Mouse (Mus musculus) liver, embryonic 16.5 days (tissue): ENCODE results near the gene Paf1. TPM values are rescaled to one million over a fixed set of nuclear protein-coding genes. Genes with fewer than 3 reads are reported as not detected.
A peak's percentile ranks its signal among the peaks of the same experiment; 100 is the strongest.
"Not testable (repeated sequence)": the region's sequence is repeated elsewhere in the genome, so short reads cannot be mapped to it uniquely, and the experiment has no call there.

Source experiments
- ATAC-seq: fragments of 200-750 bp; cut with Nextera tagmentation; 2 replicates; pipeline ENCODE4 v1.8.0; 2017; ENCODE audit warnings: low read depth, mild to moderate bottlenecking, moderate number of reproducible peaks, moderate library complexity
- H3K27ac ChIP-seq: fragments of 300-500 bp; sonication (generic); 2 replicates; pipeline ENCODE4 v1.5.1; 2014; ENCODE audit warnings: mild to moderate bottlenecking, low read length
- H3K27me3 ChIP-seq: fragments of 300-500 bp; sonication (generic); 2 replicates; pipeline ENCODE4 v1.6.1; 2014; ENCODE audit warnings: low read depth, low read length, mixed read lengths; ENCODE audit not compliant: control insufficient read depth, insufficient read depth
- H3K36me3 ChIP-seq: fragments of 300-500 bp; sonication (generic); 2 replicates; pipeline ENCODE4 v1.6.1; 2014; ENCODE audit warnings: mild to moderate bottlenecking; ENCODE audit not compliant: control insufficient read depth, insufficient read depth
- H3K4me1 ChIP-seq: fragments of 300-500 bp; sonication (generic); 2 replicates; pipeline ENCODE4 v1.6.1; 2014; ENCODE audit warnings: low read depth, low read length, mixed read lengths; ENCODE audit not compliant: control insufficient read depth
- H3K4me2 ChIP-seq: fragments of 300-500 bp; sonication (generic); 2 replicates; pipeline ENCODE4 v1.6.1; 2014; ENCODE audit warnings: low read depth, low read length, mixed read lengths
- H3K4me3 ChIP-seq: fragments of 300-500 bp; sonication (generic); 2 replicates; pipeline ENCODE4 v1.5.1; 2014; ENCODE audit warnings: low read depth, mild to moderate bottlenecking, low read length
- H3K9ac ChIP-seq: fragments of 300-500 bp; sonication (generic); 2 replicates; pipeline ENCODE4 v1.6.1; 2014; ENCODE audit warnings: low read depth, low read length
- H3K9me3 ChIP-seq: fragments of 300-500 bp; sonication (generic); replicated peaks from 2 replicates; pipeline ENCODE4 v1.6.1; 2016; ENCODE audit warnings: low read length; ENCODE audit not compliant: control insufficient read depth
- WGBS: fragments of 180-500 bp; shearing (Covaris S2); extraction: QIAGEN DNeasy Blood & Tissue Kit; methylation state at CpG from one replicate; pipeline ENCODE4 v1.1.7; 2014; ENCODE audit not compliant: insufficient replicate concordance; 5-methylcytosine and 5-hydroxymethylcytosine counted together
- polyA plus RNA-seq: library from polyadenylated mRNA; unstranded; fragments of >200 nt; fragmentation: Nextera tagmentation; extraction: Ambion mirVana; gene quantifications from 2 replicates; pipeline ENCODE4 v1.2.1, GENCODE M21; 2015

Gene Paf1
- polyA plus RNA-seq, 1 experiment from 2014 or later = 25.8 TPM

DNA sequence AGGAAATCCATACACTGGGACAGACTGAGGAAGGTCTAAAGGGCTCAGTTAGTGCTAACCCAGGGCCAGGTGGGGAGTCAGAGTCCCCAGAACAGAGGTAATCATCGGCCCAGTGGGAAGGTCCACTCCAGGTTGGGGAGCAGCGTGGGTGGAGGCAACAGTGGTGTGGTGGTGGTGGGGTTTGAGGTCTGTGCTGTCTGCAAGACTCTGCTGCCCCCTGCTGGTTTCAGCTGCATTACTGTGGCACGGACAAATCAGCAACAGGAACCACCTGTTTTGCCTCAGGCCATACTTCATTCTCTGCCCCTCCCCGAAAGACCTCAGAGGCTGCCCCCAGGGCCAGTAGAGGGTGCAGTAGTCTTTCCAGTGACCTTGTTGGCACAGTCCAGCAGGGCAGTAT, 6.3 kb upstream of the Paf1 start:
- H3K4me2 ChIP-seq = no peak overlapping the region
- peaks cover 13% of the 10 kb centered on the region for H3K36me3 ChIP-seq
- no peaks in the 10 kb centered on the region for H3K9me3 ChIP-seq
- 4% methylated on average over 4 of the region's 4 CpGs for WGBS
- peaks cover 50% of the 10 kb centered on the region for H3K4me1 ChIP-seq
- peak; percentile 44 for ATAC-seq
- H3K9ac ChIP-seq = no peak overlapping the region; the same call in 1 of the 2 replicates
- peak overlapping the region; percentile 84 for H3K27ac ChIP-seq
- H3K27me3 ChIP-seq = no peaks in the 10 kb centered on the region
- no peak overlapping the region for H3K4me3 ChIP-seq

- not testable (repeated sequence) for H3K4me3 ChIP-seq, H3K9ac ChIP-seq, ATAC-seq, H3K27me3 ChIP-seq, H3K27ac ChIP-seq, H3K9me3 ChIP-seq, H3K4me2 ChIP-seq
- H3K4me1 ChIP-seq = peaks cover 50% of the 10 kb centered on the region
- 60% methylated on average over 6 of the region's 6 CpGs for WGBS
- peaks cover 13% of the 10 kb centered on the region for H3K36me3 ChIP-seq
Measured at GRCm38 (mm10) chr7:28386877-28387276, 5.9 kb upstream of the Paf1 start.

DNA sequence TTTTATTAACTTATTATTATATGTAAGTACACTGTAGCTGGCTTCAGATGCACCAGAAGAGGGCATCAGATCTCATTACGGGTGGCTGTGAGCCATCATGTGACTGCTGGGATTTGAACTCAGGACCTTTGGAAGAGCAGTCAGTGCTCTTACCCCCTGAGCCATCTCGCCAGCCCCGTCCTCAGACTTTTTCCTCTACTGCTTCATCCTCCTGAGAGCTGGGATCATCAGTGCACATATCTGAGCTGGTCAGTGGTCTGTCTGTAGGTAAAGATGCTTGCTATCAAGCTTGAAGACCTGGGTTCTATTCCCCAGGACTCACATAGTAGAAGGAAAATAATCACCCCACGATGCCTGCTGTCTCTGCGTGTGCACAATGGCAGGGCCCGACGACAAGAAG, 5.4 kb upstream of the Paf1 start:
- not testable (repeated sequence) for H3K9me3 ChIP-seq, ATAC-seq, H3K4me2 ChIP-seq, H3K4me3 ChIP-seq, H3K27me3 ChIP-seq, H3K9ac ChIP-seq, H3K27ac ChIP-seq
- Histone ChIP-seq H3K4me1 (peaks cover 46% of the 10 kb centered on the region), H3K36me3 (peaks cover 13% of the 10 kb centered on the region)
- WGBS = 73% methylated on average over 7 of the region's 7 CpGs

- Histone ChIP-seq H3K9ac (no peak overlapping the region), H3K27me3 (no peaks in the 10 kb centered on the region), H3K4me2 (no peak overlapping the region), H3K36me3 (peaks cover 16% of the 10 kb centered on the region), H3K4me3 (no peak overlapping the region), H3K4me1 (peaks cover 24% of the 10 kb centered on the region), H3K9me3 (no peaks in the 10 kb centered on the region), H3K27ac (no peak overlapping the region)
- 79% methylated on average over 3 of the region's 3 CpGs for WGBS
- no peak for ATAC-seq
Measured at GRCm38 (mm10) chr7:28390331-28390730, 2.4 kb upstream of the Paf1 start.

GRCm38 (mm10) chr7:28393272-28393951, 661 bp downstream of the Paf1 start:
- Histone ChIP-seq H3K27me3 (no peaks in the 10 kb centered on the region), H3K4me1 (peaks cover 14% of the 10 kb centered on the region), H3K9ac (peak overlapping the region; percentile 81), H3K27ac (peak overlapping the region; percentile 71), H3K36me3 (peaks cover 33% of the 10 kb centered on the region), H3K4me2 (peak overlapping the region; percentile 94), H3K4me3 (peak overlapping the region; percentile 82), H3K9me3 (no peaks in the 10 kb centered on the region)
- WGBS = 4% methylated on average over 22 of the region's 22 CpGs
- no peak for ATAC-seq

GRCm38 (mm10) chr7:28395425-28395824, 2.7 kb downstream of the Paf1 start:
- Histone ChIP-seq H3K27ac (no peak overlapping the region), H3K27me3 (no peaks in the 10 kb centered on the region), H3K9me3 (no peaks in the 10 kb centered on the region), H3K36me3 (peaks cover 26% of the 10 kb centered on the region), H3K4me1 (peaks cover 14% of the 10 kb centered on the region), H3K9ac (no peak overlapping the region), H3K4me3 (no peak overlapping the region), H3K4me2 (no peak overlapping the region)
- ATAC-seq = no peak
- 86% methylated on average over 4 of the region's 4 CpGs for WGBS

DNA sequence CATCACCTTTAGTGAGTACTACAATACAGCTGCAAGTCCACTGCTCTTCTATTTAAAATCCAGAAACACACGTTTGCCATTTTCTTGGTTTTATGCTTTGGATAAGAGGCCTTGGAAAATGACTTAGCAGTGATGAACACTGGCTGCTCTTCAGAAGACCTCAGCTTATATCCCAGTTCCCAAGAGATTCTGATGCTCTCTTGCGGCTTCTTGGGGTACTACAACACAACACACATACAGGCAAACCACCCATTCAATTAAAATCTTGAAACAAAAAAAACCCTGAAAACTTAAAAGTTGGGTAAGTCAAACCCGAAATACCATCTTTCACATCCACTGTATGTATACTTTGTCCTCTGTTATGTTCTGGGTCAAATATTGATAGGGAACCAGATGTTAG, 5.2 kb downstream of the Paf1 start:
- no peaks in the 10 kb centered on the region for H3K9me3 ChIP-seq
- H3K4me2 ChIP-seq = no peak overlapping the region
- WGBS = 65% methylated on average over 3 of the region's 3 CpGs
- H3K36me3 ChIP-seq = peaks cover 37% of the 10 kb centered on the region
- no peak for ATAC-seq
- H3K27me3 ChIP-seq = no peaks in the 10 kb centered on the region
- H3K27ac ChIP-seq = no peak overlapping the region
- H3K9ac ChIP-seq = no peak overlapping the region
- peaks cover 4% of the 10 kb centered on the region for H3K4me1 ChIP-seq
- H3K4me3 ChIP-seq = no peak overlapping the region

- no peak for ATAC-seq
Measured at GRCm38 (mm10) chr7:28398696-28399340, 6.1 kb downstream of the Paf1 start.

DNA sequence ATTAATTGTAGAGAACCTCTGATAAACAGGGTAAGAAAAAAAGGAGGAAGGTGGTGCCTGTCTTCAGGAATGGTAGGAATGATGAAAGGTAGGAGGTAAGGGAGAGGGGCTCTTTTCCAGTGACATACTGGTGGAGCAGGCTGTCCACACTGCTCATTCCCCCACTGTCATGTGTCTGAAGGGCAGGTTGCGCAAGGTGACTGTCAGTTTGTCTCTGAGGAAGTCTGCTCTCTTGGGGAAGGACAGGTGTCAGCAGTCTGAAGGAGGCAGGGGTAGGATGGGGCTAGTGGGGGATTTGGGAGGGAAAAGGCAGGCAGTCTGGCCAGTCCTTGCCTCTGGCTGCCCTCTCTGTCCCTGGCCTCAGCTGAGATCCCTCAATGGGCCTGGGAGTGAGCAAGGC, 8.3 kb downstream of the Paf1 start:
- Histone ChIP-seq H3K9me3 (no peaks in the 10 kb centered on the region), H3K4me2 (no peak overlapping the region), H3K4me1 (no peaks in the 10 kb centered on the region; the same call in 1 of the 2 replicates), H3K27ac (peak overlapping the region; percentile 19; the same call in 1 of the 2 replicates), H3K27me3 (no peaks in the 10 kb centered on the region), H3K36me3 (peaks cover 51% of the 10 kb centered on the region), H3K9ac (no peak overlapping the region), H3K4me3 (no peak overlapping the region)
- WGBS = 95% methylated on average over 1 of the region's 1 CpGs
- ATAC-seq = 0 out of 2 replicates have a peak, but pooled peaks have one; percentile 38

More at GRCm38 (mm10) chr7:28398696-28399340, 6.1 kb downstream of the Paf1 start:
- Histone ChIP-seq H3K4me3 (no peak overlapping the region), H3K27ac (no peak overlapping the region), H3K36me3 (peaks cover 45% of the 10 kb centered on the region), H3K9ac (no peak overlapping the region), H3K27me3 (no peaks in the 10 kb centered on the region), H3K4me2 (no peak overlapping the region), H3K9me3 (no peaks in the 10 kb centered on the region), H3K4me1 (no peaks in the 10 kb centered on the region; the same call in none of the 2 replicates)
- 85% methylated on average over 10 of the region's 10 CpGs for WGBS
